Mouse (Mus musculus): ENCODE results near the gene Rab5c. TPM values are rescaled to one million over a fixed set of nuclear protein-coding genes. Genes with fewer than 3 reads are reported as not detected.
A peak's percentile ranks its signal among the peaks of the same experiment; 100 is the strongest.

Rab5c gene
- polyA plus RNA-seq, 1 experiment from 2014 or later: 41.6 TPM

DNA sequence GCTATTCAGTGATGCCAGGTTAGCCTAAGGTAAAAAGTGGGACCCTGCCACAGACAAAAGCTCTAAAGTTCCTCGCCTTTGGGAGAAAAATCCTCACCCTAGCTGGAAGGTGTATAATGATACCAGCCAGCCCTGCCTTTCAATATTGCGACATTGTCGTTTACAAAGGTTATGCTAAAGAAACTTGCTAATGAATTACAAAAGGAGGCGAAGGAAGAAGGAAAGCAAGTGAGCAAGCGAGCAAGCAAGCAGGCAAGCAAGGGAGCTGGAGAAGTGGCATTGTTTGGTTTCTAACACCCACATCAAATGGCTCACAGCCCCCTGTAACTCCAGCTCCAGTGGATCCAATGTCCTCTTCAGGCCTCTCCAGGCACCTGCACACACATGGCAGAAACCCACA, 55.5 kb downstream of the Rab5c start:
- no peak overlapping the region for H3K9ac ChIP-seq (ENCODE audit: low read depth, low read length)

DNA sequence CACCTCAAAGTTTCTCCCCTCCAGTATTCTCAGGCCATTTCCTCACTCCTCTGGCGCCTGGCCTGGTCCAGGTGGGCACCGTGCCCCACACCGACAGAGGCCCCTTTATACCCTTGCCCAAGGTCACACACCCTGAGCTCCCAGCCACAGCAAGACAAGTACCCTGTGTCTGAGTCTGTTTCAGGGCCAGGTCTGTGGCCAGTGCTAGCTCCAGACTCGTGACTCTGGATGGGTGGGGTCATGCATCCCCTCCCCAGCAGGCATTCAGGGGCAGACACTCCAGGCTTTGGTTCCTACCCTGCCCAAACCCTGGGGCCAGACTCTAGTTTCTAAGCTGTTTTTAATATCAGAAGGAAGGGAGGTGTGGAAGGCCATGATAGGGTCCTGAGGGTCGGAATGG, 56.2 kb downstream of the Rab5c start:
- H3K9me3 ChIP-seq (ENCODE audit: control insufficient read depth, low read length): no peaks in the 10 kb centered on the region
- ATAC-seq: no peak
- no peaks in the 10 kb centered on the region for H3K27me3 ChIP-seq (replicated peaks; ENCODE audit: control insufficient read depth, insufficient read depth, low read length)
- H3K27ac ChIP-seq (ENCODE audit: low read length): no peak overlapping the region
- no peak overlapping the region for H3K4me3 ChIP-seq (ENCODE audit: low read length)
- H3K9ac ChIP-seq (ENCODE audit: low read depth, low read length): no peak overlapping the region
- 77% methylated on average over 5 of the region's 5 CpGs for WGBS
- no peaks in the 10 kb centered on the region for H3K4me1 ChIP-seq (ENCODE audit: control insufficient read depth, insufficient read depth, low read length)
- H3K4me2 ChIP-seq (ENCODE audit: low read depth, low read length): no peak overlapping the region
- H3K36me3 ChIP-seq (ENCODE audit: control insufficient read depth, insufficient read depth, low read length): no peaks in the 10 kb centered on the region

More for the DNA sequence above, 55.5 kb downstream of the Rab5c start:
- no peak overlapping the region for H3K4me3 ChIP-seq (ENCODE audit: low read length)
- no peaks in the 10 kb centered on the region for H3K27me3 ChIP-seq (replicated peaks; ENCODE audit: control insufficient read depth, insufficient read depth, low read length)
- no peak for ATAC-seq
- no peak overlapping the region for H3K4me2 ChIP-seq (ENCODE audit: low read depth, low read length)
- no peaks in the 10 kb centered on the region for H3K9me3 ChIP-seq (ENCODE audit: control insufficient read depth, low read length)
- H3K36me3 ChIP-seq (ENCODE audit: control insufficient read depth, insufficient read depth, low read length): no peaks in the 10 kb centered on the region
- H3K4me1 ChIP-seq (ENCODE audit: control insufficient read depth, insufficient read depth, low read length): no peaks in the 10 kb centered on the region
- WGBS: 73% methylated on average over 5 of the region's 5 CpGs
- no peak overlapping the region for H3K27ac ChIP-seq (ENCODE audit: low read length)

DNA sequence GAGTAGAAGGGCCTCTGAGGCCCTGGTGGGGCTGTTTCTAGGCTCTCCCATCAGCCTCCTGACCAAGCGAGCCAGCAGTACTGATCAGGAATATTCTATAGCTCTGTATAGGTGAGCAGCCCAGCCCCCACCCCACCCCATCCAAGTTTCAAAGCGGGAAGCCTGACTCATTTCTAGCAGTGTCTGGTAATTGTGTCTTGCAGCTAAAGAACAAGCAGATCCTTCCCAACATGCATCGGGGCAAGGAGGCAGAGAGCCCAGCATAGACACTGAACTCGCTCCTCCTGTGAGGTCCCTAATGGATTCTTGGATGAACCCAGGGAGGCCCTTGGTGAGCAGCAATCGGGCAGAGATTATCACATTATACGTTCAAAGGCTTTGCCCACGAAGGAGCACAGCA, 60.2 kb downstream of the Rab5c start:
- H3K27me3 ChIP-seq (replicated peaks; ENCODE audit: control insufficient read depth, insufficient read depth, low read length): no peaks in the 10 kb centered on the region; the same call in 1 of the 2 replicates
- 59% methylated on average over 7 of the region's 7 CpGs for WGBS
- H3K36me3 ChIP-seq (ENCODE audit: control insufficient read depth, insufficient read depth, low read length): no peaks in the 10 kb centered on the region
- no peak overlapping the region for H3K9ac ChIP-seq (ENCODE audit: low read depth, low read length)
- H3K4me2 ChIP-seq (ENCODE audit: low read depth, low read length): no peak overlapping the region
- ATAC-seq: no peak
- no peak overlapping the region for H3K4me3 ChIP-seq (ENCODE audit: low read length)
- H3K4me1 ChIP-seq (ENCODE audit: control insufficient read depth, insufficient read depth, low read length): peaks cover 5% of the 10 kb centered on the region; the same call in 1 of the 2 replicates
- no peaks in the 10 kb centered on the region for H3K9me3 ChIP-seq (ENCODE audit: control insufficient read depth, low read length)
- H3K27ac ChIP-seq (ENCODE audit: low read length): no peak overlapping the region

DNA sequence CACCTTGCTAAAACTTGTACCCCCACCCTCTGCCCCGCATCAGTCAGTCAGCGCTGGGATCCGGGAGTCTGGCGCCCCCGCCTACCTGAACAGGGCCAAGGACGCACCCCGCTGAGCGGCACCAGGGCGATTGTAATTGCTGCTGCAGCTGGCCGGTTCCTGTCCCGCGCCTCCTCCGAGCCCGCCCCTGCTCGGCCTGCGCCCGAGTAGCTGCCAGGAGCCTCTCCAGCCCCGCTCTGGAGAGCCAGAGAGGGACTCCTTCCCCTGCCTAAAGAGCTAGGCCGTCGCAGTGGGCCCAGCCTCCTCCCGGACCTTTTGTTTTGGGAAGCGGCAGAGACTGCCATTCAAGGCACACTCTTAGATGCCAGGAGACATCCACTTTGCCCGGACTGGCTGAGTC, 64.8 kb downstream of the Rab5c start:
- Histone ChIP-seq H3K27ac (ENCODE audit: low read length) (no peak overlapping the region), H3K36me3 (ENCODE audit: control insufficient read depth, insufficient read depth, low read length) (no peaks in the 10 kb centered on the region), H3K27me3 (replicated peaks; ENCODE audit: control insufficient read depth, insufficient read depth, low read length) (peaks cover 4% of the 10 kb centered on the region; the same call in 1 of the 2 replicates), H3K4me3 (ENCODE audit: low read length) (peak overlapping the region; percentile 18), H3K4me1 (ENCODE audit: control insufficient read depth, insufficient read depth, low read length) (peaks cover 5% of the 10 kb centered on the region; the same call in 1 of the 2 replicates), H3K9me3 (ENCODE audit: control insufficient read depth, low read length) (no peaks in the 10 kb centered on the region), H3K9ac (ENCODE audit: low read depth, low read length) (peak overlapping the region; percentile 17), H3K4me2 (ENCODE audit: low read depth, low read length) (no peak overlapping the region)
- WGBS: 4% methylated on average over 23 of the region's 23 CpGs
- no peak for ATAC-seq

DNA sequence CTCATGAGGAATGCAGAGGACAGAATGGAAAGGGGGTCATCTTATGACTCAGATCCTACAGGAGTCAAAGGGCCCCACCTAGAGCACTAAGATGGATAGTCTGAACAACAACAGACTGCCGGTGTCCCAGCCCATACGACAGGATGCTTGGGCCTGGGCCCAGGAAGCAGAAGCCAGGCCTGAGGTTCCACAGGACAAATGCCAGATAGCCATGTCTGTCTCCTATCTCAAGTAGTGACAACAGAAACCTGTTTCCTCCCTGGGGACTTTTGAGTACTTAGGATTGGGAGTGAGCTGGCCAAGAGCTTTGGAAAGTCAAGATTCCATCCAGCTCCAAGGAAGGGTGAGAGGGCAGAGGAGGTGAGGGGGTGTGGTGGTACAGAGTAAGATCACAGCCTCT, 66.1 kb downstream of the Rab5c start:
- H3K4me3 ChIP-seq (ENCODE audit: low read length): no peak overlapping the region
- WGBS: 45% methylated on average over 2 of the region's 2 CpGs
- H3K9me3 ChIP-seq (ENCODE audit: control insufficient read depth, low read length): no peaks in the 10 kb centered on the region
- ATAC-seq: no peak
- H3K4me1 ChIP-seq (ENCODE audit: control insufficient read depth, insufficient read depth, low read length): peaks cover 5% of the 10 kb centered on the region; the same call in 1 of the 2 replicates
- no peak overlapping the region for H3K4me2 ChIP-seq (ENCODE audit: low read depth, low read length)
- no peak overlapping the region for H3K27ac ChIP-seq (ENCODE audit: low read length)
- H3K9ac ChIP-seq (ENCODE audit: low read depth, low read length): no peak overlapping the region
- peaks cover 4% of the 10 kb centered on the region; the same call in 1 of the 2 replicates for H3K27me3 ChIP-seq (replicated peaks; ENCODE audit: control insufficient read depth, insufficient read depth, low read length)
- H3K36me3 ChIP-seq (ENCODE audit: control insufficient read depth, insufficient read depth, low read length): no peaks in the 10 kb centered on the region

GRCm38 (mm10) chr11:100671049-100671448, 67.0 kb downstream of the Rab5c start:
- Histone ChIP-seq H3K36me3 (ENCODE audit: control insufficient read depth, insufficient read depth, low read length) (no peaks in the 10 kb centered on the region), H3K27ac (ENCODE audit: low read length) (no peak overlapping the region), H3K4me3 (ENCODE audit: low read length) (no peak overlapping the region), H3K4me2 (ENCODE audit: low read depth, low read length) (no peak overlapping the region), H3K4me1 (ENCODE audit: control insufficient read depth, insufficient read depth, low read length) (peaks cover 5% of the 10 kb centered on the region; the same call in 1 of the 2 replicates), H3K27me3 (replicated peaks; ENCODE audit: control insufficient read depth, insufficient read depth, low read length) (peaks cover 4% of the 10 kb centered on the region; the same call in 1 of the 2 replicates), H3K9ac (ENCODE audit: low read depth, low read length) (no peak overlapping the region), H3K9me3 (ENCODE audit: control insufficient read depth, low read length) (no peaks in the 10 kb centered on the region)
- WGBS: 72% methylated on average over 1 of the region's 1 CpGs
- ATAC-seq: no peak

Other genes starting within 250 kb of the Rab5c start
- 131 and 132 TPM in 2 replicates for gene Acly, start 210.2 kb downstream of the Rab5c start, polyA plus RNA-seq (2015; fragmentation: Nextera tagmentation; extraction: Ambion mirVana)
- 0.24 and 0.45 TPM in 2 replicates for gene Ttc25, start 192.6 kb downstream of the Rab5c start, polyA plus RNA-seq (2015; fragmentation: Nextera tagmentation; extraction: Ambion mirVana)
- gene Cnp, start 163.3 kb downstream of the Rab5c start, polyA plus RNA-seq (2015; fragmentation: Nextera tagmentation; extraction: Ambion mirVana): 27.7 and 28.4 TPM in 2 replicates
- gene Nkiras2, start 119.0 kb downstream of the Rab5c start, polyA plus RNA-seq (2015; fragmentation: Nextera tagmentation; extraction: Ambion mirVana): 80.8 and 83.6 TPM in 2 replicates
- 171 and 184 TPM in 2 replicates for gene Dnajc7, start 118.0 kb downstream of the Rab5c start, polyA plus RNA-seq (2015; fragmentation: Nextera tagmentation; extraction: Ambion mirVana)
- 0.20 and 0.31 TPM in 2 replicates for gene Zfp385c, start 45.8 kb downstream of the Rab5c start, polyA plus RNA-seq (2015; fragmentation: Nextera tagmentation; extraction: Ambion mirVana)
- gene Dhx58, start 33.9 kb downstream of the Rab5c start, polyA plus RNA-seq (2015; fragmentation: Nextera tagmentation; extraction: Ambion mirVana): 3.4 TPM in 2 replicates
- 38.7 and 40.7 TPM in 2 replicates for gene Kat2a, start 25.8 kb downstream of the Rab5c start, polyA plus RNA-seq (2015; fragmentation: Nextera tagmentation; extraction: Ambion mirVana)
- gene Hspb9, start 24.4 kb downstream of the Rab5c start, polyA plus RNA-seq (2015; fragmentation: Nextera tagmentation; extraction: Ambion mirVana): 0.29 TPM in 1 of 2 replicates, not detected in the other
- 0.12 and 0.15 TPM in 2 replicates for gene Kcnh4, start 21.7 kb upstream of the Rab5c start, polyA plus RNA-seq (2015; fragmentation: Nextera tagmentation; extraction: Ambion mirVana)
- not detected in 2 replicates for gene Hcrt, start 24.7 kb upstream of the Rab5c start, polyA plus RNA-seq (2015; fragmentation: Nextera tagmentation; extraction: Ambion mirVana)
- gene Ghdc, start 32.7 kb upstream of the Rab5c start, polyA plus RNA-seq (2015; fragmentation: Nextera tagmentation; extraction: Ambion mirVana): 6.5 and 6.7 TPM in 2 replicates
- 20.5 and 22.8 TPM in 2 replicates for gene Stat5b, start 112.5 kb upstream of the Rab5c start, polyA plus RNA-seq (2015; fragmentation: Nextera tagmentation; extraction: Ambion mirVana)
- 5.8 and 6.2 TPM in 2 replicates for gene Stat5a, start 121.1 kb upstream of the Rab5c start, polyA plus RNA-seq (2015; fragmentation: Nextera tagmentation; extraction: Ambion mirVana)
- 48.9 and 53.2 TPM in 2 replicates for gene Stat3, start 201.3 kb upstream of the Rab5c start, polyA plus RNA-seq (2015; fragmentation: Nextera tagmentation; extraction: Ambion mirVana)
- 214 and 221 TPM in 2 replicates for gene Cavin1, start 232.7 kb upstream of the Rab5c start, polyA plus RNA-seq (2015; fragmentation: Nextera tagmentation; extraction: Ambion mirVana)

Data from intestine, embryonic 16.5 days (tissue).